Mouse (Mus musculus) olfactory bulb, adult 2 months (tissue): Measurements from ENCODE around the gene Mrpl47.
"Not testable (repeated sequence)": the region's sequence is repeated elsewhere in the genome, so short reads cannot be mapped to it uniquely, and the experiment has no call there.

Experiments used
- CTCF ChIP-seq: fragments of 200-500 bp; IDR thresholded peaks from 2 replicates; pipeline ENCODE4 v1.5.1; 2012; ENCODE audit warnings: low read depth, mild to moderate bottlenecking, low read length, moderate library complexity; ENCODE audit not compliant: insufficient read depth
- POLR2A ChIP-seq: fragments of 200-500 bp; IDR thresholded peaks from 2 replicates; pipeline ENCODE4 v1.6.1; 2012; ENCODE audit warnings: mild to moderate bottlenecking, low read depth, low read length, moderate library complexity; ENCODE audit not compliant: insufficient read depth

DNA sequence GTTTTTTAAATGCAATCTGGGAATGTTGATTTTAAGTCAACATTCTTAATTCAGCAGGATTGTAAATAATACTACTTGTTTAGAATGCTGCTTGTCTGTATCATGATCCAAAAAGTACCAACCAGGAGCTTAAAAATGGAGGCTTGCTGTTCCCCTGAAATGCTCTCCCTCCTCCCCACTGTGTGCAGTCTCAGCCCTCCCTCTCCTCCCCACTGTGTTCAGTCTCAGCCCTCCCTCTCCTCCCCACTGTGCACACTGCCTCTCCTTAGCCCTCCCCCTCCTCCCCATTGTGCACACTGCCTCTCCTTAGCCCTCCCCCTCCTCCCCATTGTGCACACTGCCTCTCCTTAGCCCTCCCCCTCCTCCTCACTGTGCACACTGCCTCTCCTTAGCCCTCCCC, 8.0 kb upstream of the Mrpl47 start:
- TF ChIP-seq POLR2A, CTCF: not testable (repeated sequence)
